Mouse (Mus musculus) lung, embryonic 15.5 days (tissue): ENCODE results near the gene Rftn1. TPM values are rescaled to one million over a fixed set of nuclear protein-coding genes. Genes with fewer than 3 reads are reported as not detected.

Experiments used
- ATAC-seq: fragments of 200-750 bp; cut with Nextera tagmentation; 2 replicates; pipeline ENCODE4 v1.8.0; 2017; ENCODE audit warnings: moderate number of reproducible peaks, borderline replicate concordance; ENCODE audit not compliant: low FRiP score, low TSS enrichment; ENCODE audit errors: extremely low read depth
- H3K27ac ChIP-seq: fragments of 300-500 bp; sonication (generic); 2 replicates; pipeline ENCODE4 v1.5.1; 2015; ENCODE audit warnings: moderate library complexity, mild to moderate bottlenecking, inconsistent platforms
- H3K27me3 ChIP-seq: fragments of 300-500 bp; sonication (generic); 2 replicates; pipeline ENCODE4 v1.6.1; 2015; ENCODE audit warnings: inconsistent platforms
- H3K36me3 ChIP-seq: fragments of 300-500 bp; sonication (generic); 2 replicates; pipeline ENCODE4 v1.6.1; 2015; ENCODE audit warnings: inconsistent platforms
- H3K4me1 ChIP-seq: fragments of 300-500 bp; sonication (generic); 2 replicates; pipeline ENCODE4 v1.6.1; 2015; ENCODE audit warnings: inconsistent platforms
- H3K4me2 ChIP-seq: fragments of 300-500 bp; sonication (generic); 2 replicates; pipeline ENCODE4 v1.6.1; 2015; ENCODE audit warnings: inconsistent platforms, mild to moderate bottlenecking, moderate library complexity
- H3K4me3 ChIP-seq: fragments of 300-500 bp; sonication (generic); 2 replicates; pipeline ENCODE4 v1.5.1; 2015; ENCODE audit warnings: mild to moderate bottlenecking, inconsistent platforms
- H3K9ac ChIP-seq: fragments of 300-500 bp; sonication (generic); 2 replicates; pipeline ENCODE4 v1.6.1; 2015; ENCODE audit warnings: inconsistent platforms
- H3K9me3 ChIP-seq: fragments of 300-500 bp; sonication (generic); 2 replicates; pipeline ENCODE4 v1.6.1; 2016; ENCODE audit warnings: inconsistent platforms
- WGBS: fragments of 180-500 bp; shearing (Covaris S2); methylation state at CpG from one replicate; pipeline ENCODE4 v1.1.7; 2015; 5-methylcytosine and 5-hydroxymethylcytosine counted together
- polyA plus RNA-seq: library from polyadenylated mRNA; unstranded; fragments of >200 nt; fragmentation: Nextera tagmentation; extraction: Ambion mirVana; gene quantifications from 2 replicates; pipeline ENCODE4 v1.2.1, GENCODE M21; 2015

Gene Rftn1
- polyA plus RNA-seq, 1 experiment from 2014 or later, result 18.4 TPM

DNA sequence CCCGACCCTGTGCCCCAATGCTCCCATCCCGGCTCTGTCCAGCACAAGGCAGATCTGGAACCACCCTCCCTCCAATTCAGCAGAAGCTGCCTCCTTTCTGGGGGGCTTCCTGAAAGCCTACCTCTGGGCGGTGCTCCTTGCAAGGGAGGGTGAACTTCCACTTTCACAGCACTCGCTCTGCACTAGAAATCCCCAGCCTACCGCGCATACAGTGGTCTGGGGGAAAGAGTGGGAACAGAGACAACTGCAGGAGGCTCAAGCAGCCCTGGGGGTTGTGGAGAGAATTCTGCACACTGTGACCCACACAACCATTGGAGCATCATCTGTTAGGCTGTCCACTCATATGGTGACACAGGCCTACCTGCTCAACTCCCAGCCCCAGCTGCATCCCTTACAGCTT, 30.7 kb downstream of the Rftn1 start:
- ATAC-seq, result no peak
- Histone ChIP-seq H3K4me1 (no peaks in the 10 kb centered on the region), H3K27me3 (no peaks in the 10 kb centered on the region), H3K9ac (no peak overlapping the region), H3K4me3 (no peak overlapping the region), H3K36me3 (no peaks in the 10 kb centered on the region), H3K4me2 (no peak overlapping the region), H3K9me3 (no peaks in the 10 kb centered on the region), H3K27ac (no peak overlapping the region)
- 88% methylated on average over 6 of the region's 6 CpGs for WGBS

DNA sequence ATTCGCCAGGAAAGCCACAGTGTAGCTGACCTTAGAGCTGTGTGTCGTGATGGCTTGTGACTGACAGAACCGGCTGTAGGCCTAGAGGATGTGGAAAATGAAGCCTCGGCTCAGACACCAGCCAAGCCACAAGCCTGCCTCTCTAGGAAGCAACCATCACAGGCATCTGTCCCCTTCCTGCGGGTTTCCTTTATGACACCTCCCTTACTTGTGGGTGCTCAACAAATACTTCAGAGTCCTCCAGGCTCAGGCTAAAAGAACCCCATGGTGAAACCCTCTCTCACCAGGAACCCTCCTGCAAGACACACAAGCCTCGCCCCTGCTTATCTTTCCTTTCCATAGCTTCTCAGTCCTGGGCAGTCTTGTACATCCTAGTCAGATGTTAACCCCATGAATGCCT, 31.9 kb downstream of the Rftn1 start:
- no peak for ATAC-seq
- Histone ChIP-seq H3K4me3 (no peak overlapping the region), H3K27ac (no peak overlapping the region), H3K4me1 (no peaks in the 10 kb centered on the region), H3K27me3 (no peaks in the 10 kb centered on the region), H3K4me2 (no peak overlapping the region), H3K9me3 (no peaks in the 10 kb centered on the region), H3K36me3 (no peaks in the 10 kb centered on the region), H3K9ac (no peak overlapping the region)
- WGBS, result 67% methylated on average over 6 of the region's 6 CpGs

DNA sequence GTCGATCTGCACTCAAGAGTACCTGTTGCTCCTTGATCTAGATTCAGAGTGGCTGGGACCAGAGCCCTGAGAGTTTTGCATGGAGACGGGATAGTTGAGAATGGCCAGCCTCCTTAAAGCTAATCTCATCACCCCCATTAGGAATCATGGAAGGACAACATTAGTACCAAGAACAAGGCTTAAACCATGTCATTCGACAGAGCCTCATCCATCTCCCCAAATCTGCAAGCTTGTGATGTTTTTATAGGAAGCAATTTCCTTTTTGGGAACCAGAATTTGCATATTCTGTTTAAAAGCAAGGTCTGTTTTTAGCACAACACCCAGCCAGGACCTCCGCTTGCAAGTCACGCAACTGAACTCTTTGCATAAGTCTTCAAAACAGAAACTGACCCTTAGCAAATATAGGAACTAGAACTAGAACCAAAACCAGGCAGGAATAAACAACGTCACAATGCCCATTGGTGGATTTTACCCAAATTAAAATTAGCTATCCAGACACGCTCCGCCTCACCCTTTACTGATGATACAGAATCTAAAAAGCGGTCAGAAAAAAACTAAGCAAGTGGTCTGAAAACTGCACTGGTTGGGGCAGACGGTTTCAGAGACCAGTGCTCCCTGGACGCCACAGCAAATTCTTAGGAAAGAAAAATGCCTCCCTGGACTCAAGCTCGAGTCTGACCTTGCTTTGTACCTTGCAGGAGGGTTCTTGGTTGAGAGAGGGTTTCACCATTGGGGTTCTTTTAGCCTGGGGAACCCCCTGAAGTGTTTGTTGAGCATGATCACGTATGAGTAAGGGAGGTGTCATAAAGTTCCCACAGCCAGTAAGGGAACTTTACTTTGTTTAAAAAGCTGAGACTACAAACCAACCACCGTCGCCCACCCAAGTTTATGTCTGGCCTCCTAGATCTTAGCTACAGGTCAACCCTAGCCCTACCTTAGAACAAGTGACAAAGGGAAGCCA, 33.0 kb downstream of the Rftn1 start:
- H3K36me3 ChIP-seq, result no peaks in the 10 kb centered on the region
- WGBS, result 82% methylated on average over 15 of the region's 15 CpGs
- no peak overlapping the region for H3K27ac ChIP-seq
- no peaks in the 10 kb centered on the region for H3K27me3 ChIP-seq
- H3K9ac ChIP-seq, result no peak overlapping the region
- H3K4me1 ChIP-seq, result no peaks in the 10 kb centered on the region
- H3K4me3 ChIP-seq, result no peak overlapping the region
- H3K4me2 ChIP-seq, result no peak overlapping the region
- no peaks in the 10 kb centered on the region for H3K9me3 ChIP-seq
- ATAC-seq, result no peak

DNA sequence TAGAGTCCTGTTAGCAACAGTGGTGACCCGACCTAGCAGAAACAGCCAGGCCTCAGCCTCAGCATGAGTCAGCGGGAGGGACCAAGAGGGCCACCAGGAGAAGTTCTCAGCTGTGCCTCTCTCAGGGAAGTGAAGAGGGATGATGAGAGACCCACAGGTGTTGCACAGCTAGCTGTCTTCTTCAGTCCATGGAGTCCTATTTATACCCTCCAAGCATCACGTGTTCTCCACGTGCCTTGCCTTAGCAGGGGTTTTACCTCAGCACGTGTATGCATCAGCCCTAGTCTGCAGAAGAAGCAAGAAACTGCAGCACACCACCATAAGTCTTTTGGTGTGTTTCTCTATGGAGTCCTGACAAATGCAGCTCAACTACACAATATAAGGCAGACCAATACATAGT, 38.4 kb downstream of the Rftn1 start:
- Histone ChIP-seq H3K4me1 (no peaks in the 10 kb centered on the region), H3K27ac (no peak overlapping the region), H3K4me3 (no peak overlapping the region), H3K4me2 (no peak overlapping the region), H3K27me3 (no peaks in the 10 kb centered on the region), H3K9ac (no peak overlapping the region), H3K36me3 (no peaks in the 10 kb centered on the region), H3K9me3 (no peaks in the 10 kb centered on the region)
- ATAC-seq, result no peak
- 87% methylated on average over 5 of the region's 5 CpGs for WGBS

DNA sequence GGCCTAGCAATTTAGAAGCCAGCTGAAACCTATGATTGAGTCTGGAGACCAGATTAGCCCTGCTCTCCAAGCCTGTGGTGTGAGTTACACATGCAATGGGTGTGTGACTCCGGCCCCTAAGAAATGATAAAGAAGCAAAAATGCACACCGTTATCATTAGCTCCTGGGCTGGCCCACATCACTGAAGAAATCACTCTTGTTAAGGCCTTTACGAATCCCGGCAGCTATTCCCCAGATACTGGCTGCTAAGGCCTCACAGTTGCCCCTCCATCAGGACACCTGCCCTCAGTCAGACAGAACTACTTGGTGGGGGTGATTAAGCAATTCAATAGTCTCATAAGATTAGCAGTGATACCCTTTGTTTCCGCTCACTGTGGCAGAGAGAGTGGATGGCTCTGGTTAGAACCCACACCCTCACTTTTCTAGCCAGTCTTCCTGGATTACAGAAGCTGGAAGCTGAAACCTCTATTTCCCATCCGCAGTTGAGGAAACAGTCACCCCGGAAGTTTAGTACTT, 39.2 kb downstream of the Rftn1 start:
- no peak for ATAC-seq
- Histone ChIP-seq H3K4me3 (no peak overlapping the region), H3K9me3 (no peaks in the 10 kb centered on the region), H3K27ac (no peak overlapping the region), H3K9ac (no peak overlapping the region), H3K4me2 (no peak overlapping the region), H3K36me3 (no peaks in the 10 kb centered on the region), H3K27me3 (no peaks in the 10 kb centered on the region), H3K4me1 (no peaks in the 10 kb centered on the region)
- 92% methylated on average over 7 of the region's 7 CpGs for WGBS

DNA sequence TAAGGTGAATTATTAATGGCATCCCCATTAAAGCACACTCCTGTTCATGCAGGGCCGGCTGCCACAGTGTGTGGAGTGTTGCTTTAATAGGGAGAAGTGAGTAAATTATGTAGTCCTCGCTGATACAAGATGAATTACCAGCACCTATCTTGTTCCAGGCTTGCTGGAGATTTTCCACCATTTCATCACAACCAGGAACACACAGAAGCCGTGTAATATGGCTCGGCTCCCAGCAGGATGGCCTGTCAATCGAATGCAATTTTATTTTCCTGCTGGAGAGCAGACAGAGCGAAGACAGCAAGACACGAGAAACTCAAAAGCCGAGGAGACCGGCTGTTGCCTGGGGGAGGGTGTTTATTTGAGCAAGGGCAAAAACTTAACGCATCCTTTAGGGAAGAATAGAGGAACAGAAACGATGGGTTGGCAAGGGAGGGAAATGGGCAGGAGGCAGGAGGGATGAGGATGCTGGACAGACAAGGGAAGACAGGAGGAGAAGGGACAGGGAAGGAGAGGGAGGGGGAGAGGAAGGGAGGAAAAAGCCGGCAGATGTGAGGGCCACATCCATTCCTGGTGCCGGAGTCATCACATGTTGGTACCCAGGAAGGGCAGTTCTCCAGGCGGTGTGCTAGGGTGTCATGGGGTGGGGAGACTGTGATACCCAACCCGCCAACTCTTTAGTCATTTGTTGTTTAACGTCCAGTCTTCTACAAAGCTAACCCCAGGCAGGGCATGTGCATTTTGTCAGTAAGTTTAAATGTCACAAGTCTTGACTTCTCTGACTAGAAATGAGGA, 39.9 kb downstream of the Rftn1 start:
- Histone ChIP-seq H3K9ac (no peak overlapping the region), H3K36me3 (no peaks in the 10 kb centered on the region), H3K4me1 (no peaks in the 10 kb centered on the region), H3K27ac (no peak overlapping the region), H3K4me3 (no peak overlapping the region), H3K27me3 (no peaks in the 10 kb centered on the region), H3K4me2 (no peak overlapping the region), H3K9me3 (no peaks in the 10 kb centered on the region)
- 64% methylated on average over 16 of the region's 16 CpGs for WGBS
- no peak for ATAC-seq

DNA sequence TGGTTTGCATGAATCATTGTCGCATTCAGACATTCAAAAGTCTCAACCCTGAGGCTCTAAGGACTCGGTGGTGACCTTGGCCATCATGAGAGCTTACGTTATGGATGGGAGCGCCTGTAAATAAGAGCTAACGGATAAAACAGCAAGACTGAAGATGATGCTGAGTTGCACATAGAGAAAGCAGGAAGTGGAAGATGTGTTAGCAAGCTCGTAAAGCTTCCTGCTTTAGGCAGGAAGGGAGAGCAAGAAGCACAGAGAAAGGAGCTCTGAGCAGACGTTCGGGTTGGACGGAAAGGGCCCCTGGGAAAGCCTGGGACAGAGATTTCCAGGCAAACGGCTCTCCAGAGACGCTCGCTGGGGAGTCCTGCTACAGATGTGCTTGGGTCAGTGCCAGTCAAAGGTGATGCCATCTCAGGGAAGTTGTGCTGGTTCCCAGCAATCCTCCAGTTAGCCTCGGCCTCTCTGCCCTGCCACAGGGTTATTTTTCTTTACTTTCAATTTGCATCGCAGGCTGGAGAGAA, 40.7 kb downstream of the Rftn1 start:
- no peaks in the 10 kb centered on the region for H3K4me1 ChIP-seq
- H3K27me3 ChIP-seq, result no peaks in the 10 kb centered on the region
- H3K9me3 ChIP-seq, result no peaks in the 10 kb centered on the region
- no peak for ATAC-seq
- H3K9ac ChIP-seq, result no peak overlapping the region
- H3K27ac ChIP-seq, result no peak overlapping the region
- WGBS, result 63% methylated on average over 14 of the region's 14 CpGs
- H3K4me2 ChIP-seq, result no peak overlapping the region
- H3K4me3 ChIP-seq, result no peak overlapping the region
- no peaks in the 10 kb centered on the region; the same call in 1 of the 2 replicates for H3K36me3 ChIP-seq

DNA sequence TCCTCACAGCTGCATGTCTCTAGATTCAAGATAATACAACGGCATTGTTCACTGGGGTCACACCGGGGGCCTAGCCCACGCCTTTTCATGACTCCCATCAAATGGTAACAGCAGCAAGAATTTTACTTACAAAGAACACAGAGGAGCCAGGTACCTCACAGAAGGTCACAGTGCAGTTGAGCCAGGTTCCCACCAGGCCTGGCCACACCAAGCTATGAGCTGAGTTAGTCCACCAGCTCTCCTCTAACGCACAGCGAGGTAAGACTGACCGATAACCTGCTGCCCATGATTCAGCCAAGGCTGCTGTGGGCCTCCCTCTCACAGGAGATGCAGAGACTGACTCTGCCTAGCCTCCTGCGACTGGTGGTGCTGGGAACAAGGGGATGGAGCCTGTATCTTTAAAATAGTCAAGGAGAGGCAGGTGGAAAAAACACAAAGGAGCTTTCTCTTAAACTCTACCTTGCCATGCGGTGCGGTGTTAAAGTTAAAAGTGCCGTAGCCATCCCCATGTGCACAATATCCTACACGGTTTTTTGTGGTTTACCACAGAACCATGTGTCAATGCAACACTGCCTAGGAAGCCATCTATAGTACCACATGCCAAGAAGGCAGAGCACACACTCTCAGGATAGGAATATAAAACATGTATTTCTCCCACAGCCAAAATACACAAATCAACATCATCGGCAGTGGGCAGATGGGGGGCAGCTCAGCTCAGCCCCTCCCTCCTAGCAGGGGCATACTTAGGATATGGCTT, 42.5 kb downstream of the Rftn1 start:
- no peak for ATAC-seq
- Histone ChIP-seq H3K9me3 (no peaks in the 10 kb centered on the region), H3K36me3 (no peaks in the 10 kb centered on the region; the same call in 1 of the 2 replicates), H3K9ac (no peak overlapping the region), H3K27ac (no peak overlapping the region), H3K4me1 (no peaks in the 10 kb centered on the region), H3K4me2 (no peak overlapping the region), H3K4me3 (no peak overlapping the region), H3K27me3 (no peaks in the 10 kb centered on the region)
- 92% methylated on average over 12 of the region's 12 CpGs for WGBS

DNA sequence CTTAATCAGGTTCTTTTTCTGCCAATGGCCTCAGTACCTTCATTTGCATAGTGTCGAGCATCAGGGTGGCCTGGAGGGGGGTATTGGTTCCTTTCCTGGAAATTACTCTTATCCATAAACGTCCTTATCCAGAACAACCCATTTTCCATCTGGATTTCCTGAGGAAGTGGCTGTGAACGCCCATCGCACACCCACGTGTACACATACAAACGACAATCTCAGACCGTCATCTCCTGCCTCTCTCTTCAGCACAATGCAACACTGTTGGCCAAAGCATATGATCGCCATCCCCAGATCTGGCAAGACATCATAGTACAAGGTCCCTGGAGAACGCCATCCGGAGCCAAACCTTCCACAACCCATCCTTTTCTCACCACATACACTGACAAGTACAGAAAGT, 47.1 kb downstream of the Rftn1 start:
- H3K9me3 ChIP-seq, result no peaks in the 10 kb centered on the region
- H3K9ac ChIP-seq, result no peak overlapping the region
- 75% methylated on average over 10 of the region's 10 CpGs for WGBS
- H3K4me1 ChIP-seq, result no peaks in the 10 kb centered on the region
- H3K4me3 ChIP-seq, result no peak overlapping the region
- no peak for ATAC-seq
- no peak overlapping the region for H3K27ac ChIP-seq
- H3K4me2 ChIP-seq, result no peak overlapping the region
- H3K36me3 ChIP-seq, result no peaks in the 10 kb centered on the region; the same call in 1 of the 2 replicates
- H3K27me3 ChIP-seq, result no peaks in the 10 kb centered on the region

DNA sequence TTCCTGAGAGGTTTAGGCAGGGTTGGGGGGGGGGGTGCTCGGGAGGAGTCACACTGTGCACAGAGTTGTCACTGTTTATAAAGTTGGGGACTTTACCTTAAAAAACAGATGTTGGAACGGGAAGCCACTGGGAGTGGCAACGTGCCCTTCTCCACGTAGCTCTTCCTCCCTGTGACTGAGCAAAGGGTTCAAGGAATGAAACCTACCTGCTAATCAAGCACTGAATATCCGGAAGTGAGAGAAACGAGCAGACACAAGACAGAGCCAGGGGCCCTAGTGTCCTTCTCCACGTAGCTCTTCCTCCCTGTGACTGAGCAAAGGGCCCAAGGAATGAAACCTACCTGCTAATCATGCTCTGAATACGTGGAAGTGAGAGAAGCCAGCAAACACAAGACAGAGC, 47.9 kb downstream of the Rftn1 start:
- no peak overlapping the region for H3K27ac ChIP-seq
- ATAC-seq, result no peak
- no peak overlapping the region for H3K4me3 ChIP-seq
- H3K9ac ChIP-seq, result no peak overlapping the region
- WGBS, result 65% methylated on average over 8 of the region's 8 CpGs
- H3K4me1 ChIP-seq, result no peaks in the 10 kb centered on the region
- H3K27me3 ChIP-seq, result no peaks in the 10 kb centered on the region
- H3K9me3 ChIP-seq, result no peaks in the 10 kb centered on the region
- no peak overlapping the region for H3K4me2 ChIP-seq
- no peaks in the 10 kb centered on the region; the same call in 1 of the 2 replicates for H3K36me3 ChIP-seq

DNA sequence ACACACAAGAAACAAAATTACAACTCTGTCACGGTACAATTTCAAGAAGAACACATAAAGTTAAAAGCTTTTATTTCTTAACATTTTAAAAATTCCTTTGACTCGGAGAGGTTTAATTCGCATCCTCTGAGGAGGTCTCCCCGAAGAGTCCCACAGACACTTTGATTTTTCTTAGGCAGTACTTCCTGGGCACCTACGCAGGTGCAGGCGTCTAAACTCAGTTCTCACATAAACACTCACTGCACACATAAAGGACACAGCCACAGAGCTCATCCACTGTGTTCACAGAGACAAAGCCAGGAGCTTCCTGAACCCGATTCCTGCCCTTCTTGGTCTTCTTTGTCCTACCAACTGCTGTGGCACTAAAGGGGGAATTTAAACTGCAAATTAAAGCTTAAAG, 48.3 kb downstream of the Rftn1 start:
- Histone ChIP-seq H3K36me3 (no peaks in the 10 kb centered on the region; the same call in 1 of the 2 replicates), H3K27me3 (no peaks in the 10 kb centered on the region), H3K4me1 (no peaks in the 10 kb centered on the region), H3K4me2 (no peak overlapping the region), H3K9me3 (no peaks in the 10 kb centered on the region), H3K27ac (no peak overlapping the region), H3K9ac (no peak overlapping the region), H3K4me3 (no peak overlapping the region)
- ATAC-seq, result no peak
- 89% methylated on average over 7 of the region's 7 CpGs for WGBS
